Comparison of ENCODE assay signal across 8 mouse cellular contexts in genomic region chr11:120991791-120992190, GRCm38 (mm10). TPM values are rescaled to one million over a fixed set of nuclear protein-coding genes. Genes with fewer than 3 reads are reported as not detected.
DNase-seq lines count a peak whose midpoint lies in the region; ATAC-seq lines count a peak whose summit lies in the region.

No protein-coding gene starts in this region.

- ATAC-seq in kidney, embryonic 16.5 days (ENCODE audit: low FRiP score, low TSS enrichment), result no peak
- ATAC-seq in heart, embryonic 12.5 days (ENCODE audit: insufficient number of reproducible peaks, low FRiP score), result no peak
- ATAC-seq in liver, embryonic 12.5 days, result no peak
- no peak; the same call in 1 of the 2 replicates for ATAC-seq in stomach, embryonic 14.5 days (ENCODE audit: insufficient number of reproducible peaks, insufficient read depth, low FRiP score, low read depth)

- H3K36me3 ChIP-seq in kidney, embryonic 16.5 days (ENCODE audit: insufficient read depth, low read length), result 0 out of 2 replicates have a peak, but pooled peaks cover 3% of the 10 kb centered on the region
- peaks cover 17% of the 10 kb centered on the region for H3K36me3 ChIP-seq in heart, embryonic 12.5 days
- H3K36me3 ChIP-seq in liver, embryonic 12.5 days, result peaks cover 16% of the 10 kb centered on the region
- peaks cover 2% of the 10 kb centered on the region; the same call in 1 of the 2 replicates for H3K36me3 ChIP-seq in stomach, embryonic 14.5 days (ENCODE audit: control insufficient read depth, insufficient read depth, low read length)

- no peaks in the 10 kb centered on the region for H3K27me3 ChIP-seq in kidney, embryonic 16.5 days (ENCODE audit: insufficient read depth, low read length)
- no peaks in the 10 kb centered on the region for H3K27me3 ChIP-seq in heart, embryonic 12.5 days (replicated peaks)
- H3K27me3 ChIP-seq in liver, embryonic 12.5 days (replicated peaks), result no peaks in the 10 kb centered on the region
- H3K27me3 ChIP-seq in stomach, embryonic 14.5 days (ENCODE audit: control insufficient read depth, insufficient read depth, low read length), result no peaks in the 10 kb centered on the region

- peak overlapping the region; percentile 96 for H3K4me2 ChIP-seq in kidney, embryonic 16.5 days (replicated peaks; ENCODE audit: low read depth, low read length)
- H3K4me2 ChIP-seq in heart, embryonic 12.5 days, result peak overlapping the region; percentile 95
- H3K4me2 ChIP-seq in liver, embryonic 12.5 days, result peak overlapping the region; percentile 89
- peak overlapping the region; percentile 43 for H3K4me2 ChIP-seq in stomach, embryonic 14.5 days (replicated peaks; ENCODE audit: low read depth, low read length)

- peaks cover 34% of the 10 kb centered on the region for H3K4me1 ChIP-seq in kidney, embryonic 16.5 days (ENCODE audit: insufficient read depth, low read length)
- H3K4me1 ChIP-seq in brown adipose tissue, adult 24 weeks (ENCODE audit: control insufficient read depth, insufficient read depth, insufficient read length, low read length), result peaks cover 30% of the 10 kb centered on the region
- H3K4me1 ChIP-seq in heart, embryonic 12.5 days (replicated peaks), result peaks cover 64% of the 10 kb centered on the region
- H3K4me1 ChIP-seq in liver, embryonic 12.5 days, result peaks cover 73% of the 10 kb centered on the region
- H3K4me1 ChIP-seq in stomach, embryonic 14.5 days (ENCODE audit: control insufficient read depth, insufficient read depth, low read length), result peaks cover 27% of the 10 kb centered on the region; the same call in 1 of the 2 replicates

- no peaks in the 10 kb centered on the region for H3K9me3 ChIP-seq in kidney, embryonic 16.5 days (ENCODE audit: low read length)
- no peaks in the 10 kb centered on the region for H3K9me3 ChIP-seq in heart, embryonic 12.5 days (replicated peaks)
- H3K9me3 ChIP-seq in liver, embryonic 12.5 days (replicated peaks), result no peaks in the 10 kb centered on the region
- H3K9me3 ChIP-seq in stomach, embryonic 14.5 days (ENCODE audit: control insufficient read depth, low read depth, low read length), result no peaks in the 10 kb centered on the region

- peak overlapping the region; percentile 100 for H3K9ac ChIP-seq in kidney, embryonic 16.5 days (replicated peaks; ENCODE audit: low read length)
- H3K9ac ChIP-seq in heart, embryonic 12.5 days, result peak overlapping the region; percentile 71
- peak overlapping the region; percentile 100 for H3K9ac ChIP-seq in liver, embryonic 12.5 days
- H3K9ac ChIP-seq in stomach, embryonic 14.5 days (replicated peaks; ENCODE audit: low read depth, low read length), result 0 out of 2 replicates have a peak overlapping the region, but pooled peaks have one; percentile 2

- H3K27ac ChIP-seq in kidney, embryonic 16.5 days (ENCODE audit: low read length), result peak overlapping the region; percentile 96; the same call in 1 of the 2 replicates
- H3K27ac ChIP-seq in brown adipose tissue, adult 24 weeks (replicated peaks; ENCODE audit: low read depth, low read length), result peak overlapping the region; percentile 75
- H3K27ac ChIP-seq in heart, embryonic 12.5 days (ENCODE audit: poor library complexity, severe bottlenecking), result peak overlapping the region; percentile 97
- peak overlapping the region; percentile 97 for H3K27ac ChIP-seq in liver, embryonic 12.5 days
- no peak overlapping the region for H3K27ac ChIP-seq in stomach, embryonic 14.5 days (ENCODE audit: low read length)

- 69% methylated on average over 3 of the region's 3 CpGs for WGBS in kidney, embryonic 16.5 days
- WGBS in heart, embryonic 12.5 days, result 61% methylated on average over 3 of the region's 3 CpGs
- 53% methylated on average over 3 of the region's 3 CpGs for WGBS in liver, embryonic 12.5 days (ENCODE audit: insufficient replicate concordance)
- WGBS in stomach, embryonic 14.5 days, result 76% methylated on average over 3 of the region's 3 CpGs

- H3K4me3 ChIP-seq in kidney, embryonic 16.5 days (ENCODE audit: low read length), result peak overlapping the region; percentile 98
- peak overlapping the region; percentile 67 for H3K4me3 ChIP-seq in brown adipose tissue, adult 24 weeks (ENCODE audit: insufficient read depth, low read depth, low read length)
- peak overlapping the region; percentile 92 for H3K4me3 ChIP-seq in heart, embryonic 12.5 days
- peak overlapping the region; percentile 100 for H3K4me3 ChIP-seq in liver, embryonic 12.5 days
- H3K4me3 ChIP-seq in stomach, embryonic 14.5 days (ENCODE audit: low read depth, low read length), result peak overlapping the region; percentile 99

- DNase-seq in kidney, adult 18-20 months, result no peak
- no peak for DNase-seq in embryo, embryonic 10.5 days (ENCODE audit: low spot score)
- DNase-seq in thymus, postnatal 25 days, result no peak

RNA-seq across cellular contexts. Expression of gene Csnk1d, which starts 0.7 kb away (rescaled TPM):
- polyA plus RNA-seq in kidney, embryonic 16.5 days (2015; fragmentation: Nextera tagmentation; extraction: Ambion mirVana), result 150 and 154 TPM in 2 replicates
- polyA plus RNA-seq in brown adipose tissue, adult 24 weeks (2012; ENCODE audit: insufficient read depth, insufficient read length, missing spikeins), result 33.8 and 36.5 TPM in 2 replicates
- polyA plus RNA-seq in heart, embryonic 12.5 days (2016; fragmentation: Nextera tagmentation; extraction: Ambion mirVana), result 94.7 and 95.4 TPM in 2 replicates
- polyA plus RNA-seq in liver, embryonic 12.5 days (2016; fragmentation: Nextera tagmentation; extraction: Ambion mirVana), result 58.4 and 61.1 TPM in 2 replicates
- polyA plus RNA-seq in stomach, embryonic 14.5 days (2014; fragmentation: Nextera tagmentation; extraction: Ambion mirVana), result 70.4 and 70.6 TPM in 2 replicates

RNA-seq across cellular contexts. Expression of gene Slc16a3, which starts 43.5 kb away (rescaled TPM):
- 63.5 and 66.4 TPM in 2 replicates for polyA plus RNA-seq in kidney, embryonic 16.5 days (2015; fragmentation: Nextera tagmentation; extraction: Ambion mirVana)
- polyA plus RNA-seq in brown adipose tissue, adult 24 weeks (2012; ENCODE audit: insufficient read depth, insufficient read length, missing spikeins), result 1.6 and 2.2 TPM in 2 replicates
- 289 and 290 TPM in 2 replicates for polyA plus RNA-seq in heart, embryonic 12.5 days (2016; fragmentation: Nextera tagmentation; extraction: Ambion mirVana)
- 166 and 170 TPM in 2 replicates for polyA plus RNA-seq in liver, embryonic 12.5 days (2016; fragmentation: Nextera tagmentation; extraction: Ambion mirVana)
- polyA plus RNA-seq in stomach, embryonic 14.5 days (2014; fragmentation: Nextera tagmentation; extraction: Ambion mirVana), result 24.1 and 32.9 TPM in 2 replicates

RNA-seq across cellular contexts. Expression of gene Cd7, which starts 47.4 kb away (rescaled TPM):
- 0.97 TPM in 1 of 2 replicates, not detected in the other for polyA plus RNA-seq in kidney, embryonic 16.5 days (2015; fragmentation: Nextera tagmentation; extraction: Ambion mirVana)
- 2.3 TPM in 1 of 2 replicates, not detected in the other for polyA plus RNA-seq in brown adipose tissue, adult 24 weeks (2012; ENCODE audit: insufficient read depth, insufficient read length, missing spikeins)
- polyA plus RNA-seq in heart, embryonic 12.5 days (2016; fragmentation: Nextera tagmentation; extraction: Ambion mirVana), result not detected in 2 replicates
- polyA plus RNA-seq in liver, embryonic 12.5 days (2016; fragmentation: Nextera tagmentation; extraction: Ambion mirVana), result 0.33 and 0.54 TPM in 2 replicates
- polyA plus RNA-seq in stomach, embryonic 14.5 days (2014; fragmentation: Nextera tagmentation; extraction: Ambion mirVana), result 1.5 and 2.1 TPM in 2 replicates

RNA-seq across cellular contexts. Expression of gene Ccdc57, which starts 59.1 kb away (rescaled TPM):
- 8.6 and 9.2 TPM in 2 replicates for polyA plus RNA-seq in kidney, embryonic 16.5 days (2015; fragmentation: Nextera tagmentation; extraction: Ambion mirVana)
- polyA plus RNA-seq in brown adipose tissue, adult 24 weeks (2012; ENCODE audit: insufficient read depth, insufficient read length, missing spikeins), result 7.1 and 11.1 TPM in 2 replicates
- 4.7 and 4.9 TPM in 2 replicates for polyA plus RNA-seq in heart, embryonic 12.5 days (2016; fragmentation: Nextera tagmentation; extraction: Ambion mirVana)
- polyA plus RNA-seq in liver, embryonic 12.5 days (2016; fragmentation: Nextera tagmentation; extraction: Ambion mirVana), result 2.9 and 3.2 TPM in 2 replicates
- 5.6 and 6.5 TPM in 2 replicates for polyA plus RNA-seq in stomach, embryonic 14.5 days (2014; fragmentation: Nextera tagmentation; extraction: Ambion mirVana)

Comparison
In these comparisons a context has a peak if more than half of its experiments do, and no peak if none do; other contexts are left out.
1. H3K4me2 ChIP-seq: peak in every context shown above with its lines; median percentile 96 in kidney, embryonic 16.5 days; 95 in heart, embryonic 12.5 days; 89 in liver, embryonic 12.5 days; 43 in stomach, embryonic 14.5 days.
2. H3K9ac ChIP-seq: peak in every context shown above with its lines; median percentile 100 in kidney, embryonic 16.5 days; 100 in liver, embryonic 12.5 days; 71 in heart, embryonic 12.5 days; 2 in stomach, embryonic 14.5 days.